ENCODE assay signal across 8 mouse cellular contexts in genomic region chr12:100201363-100201711, GRCm38 (mm10). TPM values are rescaled to one million over a fixed set of nuclear protein-coding genes. Genes with fewer than 3 reads are reported as not detected.
DNase-seq lines count a peak whose midpoint lies in the region; ATAC-seq lines count a peak whose summit lies in the region.

No protein-coding gene starts in this region.

- WGBS in kidney, embryonic 15.5 days = 35% methylated on average over 4 of the region's 4 CpGs
- 15% methylated on average over 4 of the region's 4 CpGs for WGBS in hindbrain, embryonic 15.5 days
- 25% methylated on average over 4 of the region's 4 CpGs for WGBS in midbrain, embryonic 14.5 days

- no peak overlapping the region for H3K27ac ChIP-seq in kidney, embryonic 15.5 days
- H3K27ac ChIP-seq in brown adipose tissue, adult 24 weeks (replicated peaks; ENCODE audit: low read depth, low read length) = no peak overlapping the region; the same call in 1 of the 2 replicates
- peak overlapping the region; percentile 94; the same call in 1 of the 2 replicates for H3K27ac ChIP-seq in hindbrain, embryonic 15.5 days (replicated peaks)
- no peak overlapping the region for H3K27ac ChIP-seq in midbrain, embryonic 14.5 days (replicated peaks; ENCODE audit: low read depth, low read length)

- H3K27me3 ChIP-seq in kidney, embryonic 15.5 days = no peaks in the 10 kb centered on the region
- no peaks in the 10 kb centered on the region for H3K27me3 ChIP-seq in hindbrain, embryonic 15.5 days
- H3K27me3 ChIP-seq in midbrain, embryonic 14.5 days (ENCODE audit: control insufficient read depth, insufficient read depth, low read length) = no peaks in the 10 kb centered on the region

- peaks cover 35% of the 10 kb centered on the region for H3K4me1 ChIP-seq in kidney, embryonic 15.5 days
- H3K4me1 ChIP-seq in brown adipose tissue, adult 24 weeks (ENCODE audit: control insufficient read depth, insufficient read depth, insufficient read length, low read length) = peaks cover 3% of the 10 kb centered on the region; the same call in 1 of the 2 replicates
- H3K4me1 ChIP-seq in hindbrain, embryonic 15.5 days (replicated peaks) = peaks cover 34% of the 10 kb centered on the region
- peaks cover 10% of the 10 kb centered on the region for H3K4me1 ChIP-seq in midbrain, embryonic 14.5 days (ENCODE audit: control insufficient read depth, insufficient read depth, low read length)

- peaks cover 41% of the 10 kb centered on the region for H3K36me3 ChIP-seq in kidney, embryonic 15.5 days
- peaks cover 34% of the 10 kb centered on the region for H3K36me3 ChIP-seq in hindbrain, embryonic 15.5 days
- peaks cover 41% of the 10 kb centered on the region for H3K36me3 ChIP-seq in midbrain, embryonic 14.5 days (ENCODE audit: control insufficient read depth, insufficient read depth, low read length)

- no peaks in the 10 kb centered on the region for H3K9me3 ChIP-seq in kidney, embryonic 15.5 days (replicated peaks)
- no peaks in the 10 kb centered on the region for H3K9me3 ChIP-seq in hindbrain, embryonic 15.5 days
- no peaks in the 10 kb centered on the region for H3K9me3 ChIP-seq in midbrain, embryonic 14.5 days (ENCODE audit: control insufficient read depth, low read length)

- ATAC-seq in kidney, embryonic 15.5 days (replicated peaks; ENCODE audit: low FRiP score) = no peak
- no peak for ATAC-seq in hindbrain, embryonic 15.5 days (ENCODE audit: low FRiP score, low read depth)
- ATAC-seq in midbrain, embryonic 14.5 days (ENCODE audit: low FRiP score, low TSS enrichment) = no peak

- H3K4me2 ChIP-seq in kidney, embryonic 15.5 days = peak overlapping the region; percentile 82
- peak overlapping the region; percentile 96 for H3K4me2 ChIP-seq in hindbrain, embryonic 15.5 days
- H3K4me2 ChIP-seq in midbrain, embryonic 14.5 days (ENCODE audit: low read length) = peak overlapping the region; percentile 90

- DNase-seq in kidney, postnatal 25 days = no peak
- no peak for DNase-seq in midbrain, embryonic 14.5 days
- no peak for DNase-seq in ovary, postnatal 36 days (ENCODE audit: low spot score)
- no peak for DNase-seq in cerebellum, postnatal 10 days
- no peak for DNase-seq in layer of hippocampus, adult 9-10 months (ENCODE audit: low spot score)

- peak overlapping the region; percentile 88; the same call in 1 of the 2 replicates for H3K9ac ChIP-seq in kidney, embryonic 15.5 days
- H3K9ac ChIP-seq in hindbrain, embryonic 15.5 days = peak overlapping the region; percentile 100
- peak overlapping the region; percentile 97 for H3K9ac ChIP-seq in midbrain, embryonic 14.5 days (replicated peaks; ENCODE audit: low read length)

- H3K4me3 ChIP-seq in kidney, embryonic 15.5 days (replicated peaks) = peak overlapping the region; percentile 75
- peak overlapping the region; percentile 94 for H3K4me3 ChIP-seq in brown adipose tissue, adult 24 weeks (ENCODE audit: insufficient read depth, low read depth, low read length)
- peak overlapping the region; percentile 100 for H3K4me3 ChIP-seq in hindbrain, embryonic 15.5 days
- peak overlapping the region; percentile 99 for H3K4me3 ChIP-seq in midbrain, embryonic 14.5 days (replicated peaks; ENCODE audit: low read depth, low read length)

RNA-seq across cellular contexts. Expression of gene Calm1, which starts 2.1 kb away (rescaled TPM):
- polyA plus RNA-seq in kidney, embryonic 15.5 days (2015; fragmentation: Nextera tagmentation; extraction: Ambion mirVana) = 1,314 and 1,392 TPM in 2 replicates
- polyA plus RNA-seq in brown adipose tissue, adult 24 weeks (2012; ENCODE audit: insufficient read depth, insufficient read length, missing spikeins) = 398 and 421 TPM in 2 replicates
- polyA plus RNA-seq in hindbrain, embryonic 15.5 days (2015; fragmentation: Nextera tagmentation; extraction: Ambion mirVana) = 2,617 and 2,778 TPM in 2 replicates
- 2,581 and 2,856 TPM in 2 replicates for polyA plus RNA-seq in midbrain, embryonic 14.5 days (2014; fragmentation: Nextera tagmentation; extraction: Ambion mirVana)

RNA-seq across cellular contexts. Expression of gene Nrde2, which starts 41.9 kb away (rescaled TPM):
- polyA plus RNA-seq in kidney, embryonic 15.5 days (2015; fragmentation: Nextera tagmentation; extraction: Ambion mirVana) = 18.4 and 18.9 TPM in 2 replicates
- 3.0 and 3.7 TPM in 2 replicates for polyA plus RNA-seq in brown adipose tissue, adult 24 weeks (2012; ENCODE audit: insufficient read depth, insufficient read length, missing spikeins)
- 12.5 and 13.4 TPM in 2 replicates for polyA plus RNA-seq in hindbrain, embryonic 15.5 days (2015; fragmentation: Nextera tagmentation; extraction: Ambion mirVana)
- polyA plus RNA-seq in midbrain, embryonic 14.5 days (2014; fragmentation: Nextera tagmentation; extraction: Ambion mirVana) = 11.3 and 14.1 TPM in 2 replicates
